Mouse (Mus musculus) telencephalon, adult 2 months (tissue): ENCODE measurements around the gene Gm21887.
"Not testable (repeated sequence)": the region's sequence is repeated elsewhere in the genome, so short reads cannot be mapped to it uniquely, and the experiment has no call there.

ENCODE experiments used
- DNase-seq: peaks from one replicate; pipeline ENCODE4 v3.0.0-alpha.2; 2011; ENCODE audit warnings: low read depth, low spot score

Gene Gm21887

DNA sequence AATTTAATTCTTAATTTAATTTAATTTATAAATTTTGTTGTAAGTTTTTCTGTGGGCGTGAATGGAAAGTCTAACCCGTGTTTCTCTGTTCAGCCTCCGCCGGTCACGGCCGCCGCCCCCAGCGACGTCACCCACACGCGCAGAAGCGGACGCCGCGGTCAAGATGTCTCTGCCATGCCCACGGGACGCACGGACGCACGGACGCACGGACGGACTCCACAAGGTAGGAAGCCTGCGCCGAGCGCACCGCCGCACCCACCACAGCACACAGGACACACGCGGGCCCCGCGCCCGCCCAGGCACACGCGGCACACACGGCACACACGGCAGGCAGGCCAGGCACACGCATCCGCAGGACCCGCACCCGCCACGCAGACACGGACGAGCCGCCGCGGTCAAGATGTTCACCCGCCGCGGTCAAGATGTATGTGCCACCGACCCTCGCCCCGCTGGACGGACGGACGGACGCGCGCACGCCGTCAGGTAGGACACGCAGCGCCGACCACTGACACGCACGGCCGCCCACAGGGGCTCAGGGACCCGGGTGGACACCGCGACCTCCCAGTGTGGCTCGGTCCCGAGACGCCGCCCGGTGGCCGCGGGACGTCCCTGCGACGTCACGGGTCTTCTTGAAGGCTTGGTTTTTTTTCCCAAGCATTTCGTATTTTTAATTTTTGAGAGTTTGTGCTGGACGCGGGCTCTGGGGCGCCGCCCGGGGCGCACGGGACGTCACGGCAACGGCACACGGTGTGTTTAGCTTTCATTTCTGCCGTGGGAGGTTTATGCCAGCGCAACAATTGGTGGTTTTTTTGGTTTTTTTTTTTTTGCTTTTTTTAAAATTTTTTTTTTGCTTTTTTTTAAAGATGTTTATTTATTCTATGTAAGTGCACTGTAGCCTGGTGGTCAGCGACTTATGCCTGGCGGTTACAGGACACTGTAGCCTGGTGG is 1.4 kb downstream of the Gm21887 start:
- DNase-seq = not testable (repeated sequence)

DNA sequence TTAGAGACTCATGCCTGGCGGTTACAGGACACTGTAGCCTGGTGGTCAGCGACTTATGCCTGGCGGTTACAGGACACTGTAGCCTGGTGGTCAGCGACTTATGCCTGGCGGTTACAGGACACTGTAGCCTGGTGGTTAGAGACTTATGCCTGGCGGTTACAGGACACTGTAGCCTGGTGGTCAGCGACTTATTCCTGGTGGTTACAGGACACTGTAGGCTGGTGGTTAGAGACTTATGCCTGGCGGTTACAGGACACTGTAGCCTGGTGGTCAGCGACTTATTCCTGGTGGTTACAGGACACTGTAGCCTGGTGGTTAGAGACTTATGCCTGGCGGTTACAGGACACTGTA is 2.0 kb downstream of the Gm21887 start:
- not testable (repeated sequence) for DNase-seq

DNA sequence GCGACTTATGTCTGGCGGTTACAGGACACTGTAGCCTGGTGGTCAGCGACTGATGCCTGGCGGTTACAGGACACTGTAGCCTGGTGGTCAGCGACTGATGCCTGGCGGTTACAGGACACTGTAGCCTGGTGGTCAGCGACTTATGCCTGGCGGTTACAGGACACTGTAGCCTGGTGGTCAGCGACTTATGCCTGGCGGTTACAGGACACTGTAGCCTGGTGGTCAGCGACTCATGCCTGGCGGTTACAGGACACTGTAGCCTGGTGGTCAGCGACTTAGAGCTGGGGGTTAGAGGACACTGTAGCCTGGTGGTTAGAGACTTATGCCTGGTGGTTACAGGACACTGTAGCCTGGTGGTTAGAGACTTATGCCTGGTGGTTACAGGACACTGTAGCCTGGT is 4.0 kb downstream of the Gm21887 start:
- DNase-seq = not testable (repeated sequence)

DNA sequence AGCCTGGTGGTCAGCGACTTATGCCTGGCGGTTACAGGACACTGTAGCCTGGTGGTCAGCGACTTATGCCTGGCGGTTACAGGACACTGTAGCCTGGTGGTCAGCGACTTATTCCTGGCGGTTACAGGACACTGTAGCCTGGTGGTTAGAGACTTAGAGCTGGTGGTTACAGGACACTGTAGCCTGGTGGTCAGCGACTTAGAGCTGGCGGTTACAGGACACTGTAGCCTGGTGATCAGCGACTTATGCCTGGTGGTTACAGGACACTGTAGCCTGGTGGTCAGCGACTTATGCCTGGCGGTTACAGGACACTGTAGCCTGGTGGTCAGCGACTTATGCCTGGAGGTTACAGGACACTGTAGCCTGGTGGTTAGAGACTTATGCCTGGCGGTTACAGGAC is 4.6 kb downstream of the Gm21887 start:
- not testable (repeated sequence) for DNase-seq

DNA sequence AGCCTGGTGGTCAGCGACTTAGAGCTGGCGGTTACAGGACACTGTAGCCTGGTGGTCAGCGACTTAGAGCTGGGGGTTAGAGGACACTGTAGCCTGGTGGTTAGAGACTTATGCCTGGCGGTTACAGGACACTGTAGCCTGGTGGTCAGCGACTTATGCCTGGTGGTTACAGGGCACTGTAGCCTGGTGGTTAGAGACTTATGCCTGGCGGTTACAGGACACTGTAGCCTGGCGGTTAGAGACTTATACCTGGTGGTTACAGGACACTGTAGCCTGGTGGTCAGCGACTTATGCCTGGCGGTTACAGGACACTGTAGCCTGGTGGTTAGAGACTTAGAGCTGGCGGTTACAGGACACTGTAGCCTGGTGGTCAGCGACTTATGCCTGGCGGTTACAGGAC is 6.4 kb downstream of the Gm21887 start:
- DNase-seq = not testable (repeated sequence)

DNA sequence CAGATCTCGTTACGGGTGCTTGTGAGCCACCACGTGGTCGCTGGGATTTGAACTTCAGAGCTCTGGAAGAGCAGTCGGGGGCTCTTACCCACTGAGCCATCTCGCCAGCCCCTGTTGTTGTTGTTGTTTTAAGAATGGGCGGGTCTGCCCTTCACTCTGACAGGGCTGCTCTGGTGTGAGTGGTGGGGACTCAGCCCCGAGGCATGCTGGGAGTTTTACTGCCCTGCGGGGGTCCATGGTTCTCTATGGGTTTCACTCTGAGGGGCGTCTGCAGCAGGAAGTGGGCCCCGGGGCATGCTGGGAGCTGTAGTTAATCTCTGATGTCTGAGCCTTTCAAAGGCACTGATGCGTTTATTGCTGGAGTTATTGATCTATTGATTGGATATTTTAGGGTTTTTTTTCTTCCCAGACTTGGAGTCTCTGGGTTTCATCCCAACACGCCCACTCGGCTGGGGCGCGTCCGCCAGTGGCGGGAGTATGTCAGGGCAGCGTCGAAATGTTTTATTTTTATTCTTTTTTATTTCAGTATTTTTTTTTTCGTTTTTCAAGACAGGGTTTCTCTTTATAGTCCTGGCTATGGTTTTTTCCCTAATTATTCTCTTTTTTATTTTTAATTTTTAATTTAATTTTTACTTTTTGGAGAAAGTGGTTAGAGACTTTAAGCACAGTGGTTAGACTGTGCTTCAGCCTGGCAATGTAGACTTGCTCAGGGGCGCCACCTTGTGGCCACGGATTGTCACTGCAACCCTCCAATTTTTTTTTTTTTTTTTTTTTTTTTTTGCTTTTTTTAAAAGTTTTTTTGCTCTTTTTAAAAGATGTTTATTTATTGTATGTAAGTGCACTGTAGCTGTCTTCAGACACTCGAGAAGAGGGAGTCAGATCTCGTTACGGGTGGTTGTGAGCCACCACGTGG is 8.1 kb downstream of the Gm21887 start:
- DNase-seq = not testable (repeated sequence)

DNA sequence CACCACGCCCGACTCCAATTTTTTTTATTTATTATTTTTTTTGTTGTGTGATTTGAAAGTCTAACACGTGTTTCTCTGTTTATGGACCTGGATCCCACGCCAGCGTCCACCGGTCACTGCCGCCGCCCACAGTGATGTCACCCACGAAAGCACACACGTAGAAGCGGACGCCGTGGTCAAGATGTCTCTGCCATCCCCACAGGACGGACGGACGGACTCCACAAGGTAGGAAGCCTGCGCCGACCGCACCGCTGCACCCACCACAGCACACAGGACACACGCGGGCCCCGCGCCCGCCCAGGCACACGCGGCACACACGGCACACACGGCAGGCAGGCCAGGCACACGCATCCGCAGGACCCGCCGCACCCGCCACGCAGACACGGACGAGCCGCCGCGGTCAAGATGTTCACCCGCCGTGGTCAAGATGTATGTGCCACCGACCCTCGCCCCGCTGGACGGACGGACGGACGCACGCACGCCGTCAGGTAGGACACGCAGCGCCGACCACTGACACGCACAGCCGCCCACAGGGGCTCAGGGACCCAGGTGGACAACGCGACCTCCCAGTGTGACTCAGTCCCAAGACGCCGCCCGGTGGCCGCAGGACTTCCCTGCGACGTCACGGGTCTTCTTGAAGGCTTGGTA is 9.2 kb downstream of the Gm21887 start:
- not testable (repeated sequence) for DNase-seq

DNA sequence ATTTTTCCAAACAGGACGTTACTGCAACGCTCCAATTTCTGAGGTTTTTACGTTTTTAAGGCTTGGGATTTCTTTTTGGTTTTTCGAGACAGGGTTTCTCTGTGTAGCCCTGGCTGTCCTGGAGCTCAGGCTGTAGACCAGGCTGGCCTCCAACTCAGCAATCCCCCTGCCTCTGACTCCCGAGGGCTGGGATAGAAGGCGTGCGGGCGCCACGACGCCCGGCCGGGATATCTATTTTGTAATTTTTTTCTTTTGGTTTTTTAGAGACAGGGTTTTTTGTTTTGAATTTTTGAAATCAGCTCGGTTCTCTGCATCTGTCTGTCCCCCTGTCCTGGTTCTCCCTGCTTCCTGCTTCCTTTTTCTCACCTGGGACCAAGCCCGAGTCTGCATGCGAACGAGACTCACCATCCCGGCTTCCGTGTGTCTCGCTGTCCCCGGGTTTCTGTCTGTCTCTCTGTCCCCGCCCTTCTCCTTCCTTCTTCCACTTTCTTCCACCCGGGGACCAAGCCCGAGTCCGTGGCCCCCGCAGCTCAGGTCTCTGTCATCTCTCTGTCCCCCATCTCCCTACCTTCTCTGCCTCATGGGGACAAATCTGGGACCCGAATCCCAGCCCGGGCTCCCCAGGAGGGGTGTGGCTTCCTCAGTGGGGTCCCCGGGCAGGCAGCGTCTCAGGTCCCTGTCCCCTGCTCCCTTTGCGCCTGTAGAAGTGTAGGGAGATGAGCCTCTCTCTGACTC is 9.9 kb downstream of the Gm21887 start:
- not testable (repeated sequence) for DNase-seq

DNA sequence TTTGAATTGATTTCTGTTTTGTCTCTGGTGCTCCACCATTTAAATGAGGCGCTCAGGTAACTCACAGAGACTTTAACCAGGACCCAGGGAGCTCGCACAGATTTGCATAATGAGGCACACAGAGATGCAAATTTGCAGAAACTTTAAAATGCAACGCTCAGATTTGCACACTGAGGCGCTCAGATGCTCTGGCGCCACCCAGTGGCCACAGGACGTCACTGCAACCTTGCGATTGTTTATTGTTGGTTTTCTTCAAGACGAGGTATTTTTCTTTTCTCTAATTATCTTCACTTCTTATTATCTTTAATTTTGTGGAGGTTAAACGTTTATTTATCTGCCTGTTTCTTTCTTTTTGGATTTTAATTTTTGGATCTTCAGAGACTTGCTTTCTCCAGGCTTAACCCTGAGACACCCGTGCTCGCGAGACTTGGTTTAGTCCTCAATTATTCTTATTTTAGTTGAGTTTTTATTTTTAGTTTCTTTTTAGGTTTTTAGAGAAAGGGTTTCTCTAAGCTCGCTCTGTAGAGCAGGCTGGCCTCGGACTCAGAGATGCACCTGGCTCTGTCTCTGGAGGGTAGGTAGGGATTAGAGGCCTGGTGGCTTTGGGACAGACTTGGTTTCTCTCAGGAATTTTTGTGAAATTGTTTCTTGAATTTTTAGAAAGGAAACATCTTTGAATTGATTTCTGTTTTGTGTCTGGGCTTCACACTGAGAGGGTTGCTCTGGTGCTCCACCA is 10.7 kb downstream of the Gm21887 start:
- peak; percentile 93 for DNase-seq

DNA sequence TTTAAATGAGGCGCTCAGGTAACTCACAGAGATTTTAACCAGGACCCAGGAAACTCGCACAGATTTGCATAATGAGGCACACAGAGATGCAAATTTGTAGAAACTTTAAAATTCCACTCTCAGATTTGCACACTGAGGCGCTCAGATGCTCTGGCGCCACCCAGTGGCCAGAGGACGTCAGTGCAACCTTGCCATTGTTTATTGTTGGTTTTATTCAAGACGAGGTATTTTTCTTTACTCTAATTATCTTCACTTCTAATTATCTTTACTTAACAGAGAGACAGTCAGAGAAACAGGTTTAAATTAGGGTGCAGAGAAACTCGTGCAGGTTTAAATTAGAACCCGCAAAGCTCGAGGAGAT is 11.2 kb downstream of the Gm21887 start:
- DNase-seq = not testable (repeated sequence)

DNA sequence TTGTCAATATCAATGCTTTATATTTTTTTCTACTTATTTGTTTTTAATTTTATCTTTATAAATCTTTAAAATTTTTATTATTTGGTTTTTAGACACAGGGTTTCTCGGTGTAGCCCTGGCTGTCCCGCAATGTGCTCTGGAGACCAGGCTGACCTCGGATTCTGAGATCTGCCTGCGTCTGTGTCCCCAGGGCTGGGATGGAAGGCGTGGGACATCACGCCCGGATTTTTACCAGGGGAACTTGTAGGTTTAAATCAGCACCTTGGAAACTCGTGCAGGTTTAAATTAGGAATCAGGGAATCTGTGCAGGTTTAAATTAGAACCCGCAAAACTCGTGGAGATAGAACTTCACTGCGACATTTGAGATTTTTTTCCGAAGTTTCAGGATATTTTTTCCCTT is 11.7 kb downstream of the Gm21887 start:
- not testable (repeated sequence) for DNase-seq

DNA sequence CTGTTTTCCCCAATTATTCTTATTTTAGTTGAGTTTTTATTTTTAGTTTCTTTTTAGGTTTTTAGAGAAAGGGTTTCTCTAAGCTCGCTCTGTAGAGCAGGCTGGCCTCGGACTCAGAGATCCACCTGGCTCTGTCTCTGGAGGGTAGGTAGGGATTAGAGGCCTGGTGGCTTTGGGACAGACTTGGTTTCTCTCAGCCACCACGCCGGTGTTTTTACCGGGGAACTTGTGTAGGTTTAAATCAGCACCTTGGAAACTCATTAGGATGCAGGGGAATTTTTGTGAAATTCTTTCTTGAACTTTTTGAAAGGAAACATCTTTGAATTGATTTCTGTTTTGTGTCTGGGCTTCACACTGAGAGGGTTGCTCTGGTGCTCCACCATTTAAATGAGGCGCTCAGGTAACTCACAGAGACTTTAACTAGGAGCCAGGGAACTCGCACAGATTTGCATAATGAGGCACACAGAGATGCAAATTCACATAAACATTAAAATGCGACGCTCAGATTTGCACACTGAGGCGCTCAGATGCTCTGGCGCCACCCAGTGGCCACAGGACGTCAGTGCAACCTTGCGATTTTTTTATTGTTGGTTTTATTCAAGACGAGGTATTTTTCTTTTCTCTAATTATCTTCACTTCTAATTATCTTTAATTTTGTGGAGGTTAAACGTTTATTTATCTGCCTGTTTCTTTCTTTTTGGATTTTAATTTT is 12.4 kb downstream of the Gm21887 start:
- not testable (repeated sequence) for DNase-seq
